Mouse (Mus musculus): Measurements from ENCODE around the gene Zfp451. TPM values are rescaled to one million over a fixed set of nuclear protein-coding genes. Genes with fewer than 3 reads are reported as not detected.
"Not testable (repeated sequence)": the region's sequence is repeated elsewhere in the genome, so short reads cannot be mapped to it uniquely, and the experiment has no call there.

The Zfp451 gene
- polyA plus RNA-seq (2012; rRNA removed) = 4.1 and 5.0 TPM in 2 replicates

DNA sequence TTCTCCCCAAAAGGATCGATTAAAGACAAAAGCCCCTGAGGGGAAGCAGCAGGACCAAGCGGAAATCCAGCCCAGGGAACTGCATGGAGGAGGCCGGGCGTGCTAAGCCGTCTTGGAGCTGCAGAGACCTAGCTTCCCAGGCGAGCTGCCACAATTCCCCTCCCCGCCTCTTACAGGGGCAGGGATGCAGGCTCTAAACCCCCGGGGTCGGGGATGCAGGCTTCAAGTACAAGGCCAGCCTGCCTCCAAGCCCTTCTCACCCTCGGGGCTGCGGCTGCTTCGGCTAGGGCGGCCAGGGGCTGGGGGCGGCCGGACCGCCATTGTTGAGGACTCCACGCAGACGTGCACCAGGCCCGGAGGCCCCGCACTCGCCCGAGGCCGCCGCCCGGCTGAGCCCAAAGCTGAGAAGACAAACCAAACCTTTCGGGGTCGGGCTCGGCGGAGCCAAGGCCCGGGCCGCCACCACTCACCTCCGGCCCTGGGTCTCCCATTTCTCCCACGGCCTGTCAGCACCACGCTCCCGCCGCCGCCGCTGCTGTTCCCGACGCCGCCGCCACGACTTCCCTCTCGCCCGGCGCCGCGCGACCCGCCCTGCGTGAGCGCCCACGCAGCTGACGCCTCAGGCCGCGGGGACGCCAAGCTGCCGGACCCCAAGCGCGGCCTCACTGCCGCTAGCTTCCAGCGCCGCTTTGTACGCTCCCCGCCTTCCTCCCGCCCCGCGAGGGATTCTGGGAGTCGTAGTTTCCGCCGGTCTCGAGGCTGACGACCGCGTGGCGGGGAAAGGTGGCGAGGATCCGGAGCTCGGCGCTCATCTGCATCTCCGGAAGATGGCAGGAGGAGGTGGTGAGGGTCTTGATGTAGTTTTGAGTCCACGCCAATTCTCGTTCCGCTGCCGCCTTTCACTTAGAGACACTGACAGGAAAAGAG is at the start of gene Zfp451:
TSS of gene Zfp451 (minus strand) at position 728 of the 927 bp plus-strand sequence.
- Histone ChIP-seq H3K4me1 (ENCODE audit: control insufficient read depth, insufficient read depth, low read length) (peaks cover 6% of the 10 kb centered on the region; the same call in 1 of the 2 replicates), H3K27ac (ENCODE audit: insufficient read depth, low read depth, low read length) (peak within 1 kb of the TSS; percentile 44), H3K27me3 (replicated peaks; ENCODE audit: control insufficient read depth, insufficient read depth, low read length) (no peaks in the 10 kb centered on the region), H3K4me3 (ENCODE audit: insufficient read depth, low read depth, low read length) (peak within 1 kb of the TSS; percentile 89), H3K36me3 (ENCODE audit: control insufficient read depth, insufficient read depth, low read length) (no peaks in the 10 kb centered on the region)
- WGBS = under 1% methylated on average over 81 of the region's 85 CpGs
- TF ChIP-seq CTCF (conservative IDR thresholded peaks at IDR 0.05; ENCODE audit: insufficient read depth, insufficient read length, low read depth, low read length) (no peak), POLR2A (IDR thresholded peaks at IDR 0.05; ENCODE audit: low read depth, low read length) (peak; percentile 21)
- DNase-seq = peak; percentile 90

GRCm38 (mm10) chr1:33846807-33847206 is 32.4 kb upstream of the Zfp451 start:
- no peak overlapping the region for H3K4me3 ChIP-seq (ENCODE audit: insufficient read depth, low read depth, low read length)
- H3K27me3 ChIP-seq (replicated peaks; ENCODE audit: control insufficient read depth, insufficient read depth, low read length) = no peaks in the 10 kb centered on the region
- TF ChIP-seq CTCF (conservative IDR thresholded peaks at IDR 0.05; ENCODE audit: insufficient read depth, insufficient read length, low read depth, low read length) (no peak), POLR2A (IDR thresholded peaks at IDR 0.05; ENCODE audit: low read depth, low read length) (no peak)
- no peak for DNase-seq
- H3K4me1 ChIP-seq (ENCODE audit: control insufficient read depth, insufficient read depth, low read length) = no peaks in the 10 kb centered on the region
- WGBS = 90% methylated on average over 2 of the region's 2 CpGs
- no peaks in the 10 kb centered on the region for H3K36me3 ChIP-seq (ENCODE audit: control insufficient read depth, insufficient read depth, low read length)
- H3K27ac ChIP-seq (ENCODE audit: insufficient read depth, low read depth, low read length) = no peak overlapping the region

DNA sequence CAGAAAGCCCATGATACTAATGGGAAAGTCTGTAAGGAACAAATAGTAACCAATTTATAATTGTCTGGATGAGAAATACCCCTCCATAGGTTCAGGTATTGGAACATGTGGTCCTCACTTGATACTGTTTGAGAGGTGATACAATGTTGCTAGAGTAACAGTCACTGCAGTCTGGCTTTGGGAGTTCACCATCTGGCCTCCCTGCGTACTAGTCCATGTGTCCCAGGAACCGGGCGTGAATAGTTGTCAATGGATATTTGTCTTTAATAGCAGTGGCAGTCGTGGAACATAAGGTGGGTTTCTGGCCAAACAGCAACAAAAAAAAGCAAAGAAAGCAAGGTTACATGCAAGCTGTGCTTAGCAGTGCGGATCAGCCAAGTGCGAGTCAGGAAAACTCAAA is 29.4 kb upstream of the Zfp451 start:
- no peak for DNase-seq
- no peak overlapping the region for H3K4me3 ChIP-seq (ENCODE audit: insufficient read depth, low read depth, low read length)
- no peak overlapping the region for H3K27ac ChIP-seq (ENCODE audit: insufficient read depth, low read depth, low read length)
- H3K4me1 ChIP-seq (ENCODE audit: control insufficient read depth, insufficient read depth, low read length) = no peaks in the 10 kb centered on the region
- TF ChIP-seq POLR2A (IDR thresholded peaks at IDR 0.05; ENCODE audit: low read depth, low read length) = no peak
- TF ChIP-seq CTCF (conservative IDR thresholded peaks at IDR 0.05; ENCODE audit: insufficient read depth, insufficient read length, low read depth, low read length) = no peak
- WGBS = 73% methylated on average over 6 of the region's 6 CpGs
- no peaks in the 10 kb centered on the region for H3K27me3 ChIP-seq (replicated peaks; ENCODE audit: control insufficient read depth, insufficient read depth, low read length)
- H3K36me3 ChIP-seq (ENCODE audit: control insufficient read depth, insufficient read depth, low read length) = no peaks in the 10 kb centered on the region

DNA sequence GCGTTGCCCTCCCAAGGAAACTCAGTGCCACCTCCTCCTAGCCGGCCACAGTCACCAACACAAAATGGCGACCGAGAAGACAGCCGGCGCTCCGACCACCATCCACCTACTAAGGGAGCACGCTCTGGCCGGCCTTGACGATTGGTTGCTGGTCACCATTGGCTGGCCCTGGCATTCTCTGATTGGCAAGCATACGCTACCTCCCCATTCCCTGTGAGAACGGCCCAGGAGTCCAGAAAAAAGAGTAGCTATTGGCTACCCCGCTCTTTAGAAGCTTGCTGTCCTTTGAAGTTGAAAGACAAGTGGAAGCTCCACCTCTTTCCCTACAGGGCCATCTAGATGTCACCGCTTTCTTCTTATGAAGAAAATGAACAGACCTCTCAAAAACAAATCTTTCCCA is 24.6 kb upstream of the Zfp451 start:
- H3K27ac ChIP-seq (ENCODE audit: insufficient read depth, low read depth, low read length); DNase-seq; H3K27me3 ChIP-seq (replicated peaks; ENCODE audit: control insufficient read depth, insufficient read depth, low read length); H3K4me1 ChIP-seq (ENCODE audit: control insufficient read depth, insufficient read depth, low read length); H3K4me3 ChIP-seq (ENCODE audit: insufficient read depth, low read depth, low read length); H3K36me3 ChIP-seq (ENCODE audit: control insufficient read depth, insufficient read depth, low read length): not testable (repeated sequence)
- 96% methylated on average over 14 of the region's 14 CpGs for WGBS

- H3K4me1 ChIP-seq (ENCODE audit: control insufficient read depth, insufficient read depth, low read length) = no peaks in the 10 kb centered on the region
- no peaks in the 10 kb centered on the region for H3K27me3 ChIP-seq (replicated peaks; ENCODE audit: control insufficient read depth, insufficient read depth, low read length)
- H3K36me3 ChIP-seq (ENCODE audit: control insufficient read depth, insufficient read depth, low read length) = no peaks in the 10 kb centered on the region
- H3K27ac ChIP-seq (ENCODE audit: insufficient read depth, low read depth, low read length) = no peak overlapping the region
- WGBS = 72% methylated on average over 4 of the region's 4 CpGs
- TF ChIP-seq CTCF (conservative IDR thresholded peaks at IDR 0.05; ENCODE audit: insufficient read depth, insufficient read length, low read depth, low read length) (no peak), POLR2A (IDR thresholded peaks at IDR 0.05; ENCODE audit: low read depth, low read length) (no peak)
- DNase-seq = no peak
- no peak overlapping the region for H3K4me3 ChIP-seq (ENCODE audit: insufficient read depth, low read depth, low read length)
Observed at GRCm38 (mm10) chr1:33830586-33830985, 16.2 kb upstream of the Zfp451 start.

DNA sequence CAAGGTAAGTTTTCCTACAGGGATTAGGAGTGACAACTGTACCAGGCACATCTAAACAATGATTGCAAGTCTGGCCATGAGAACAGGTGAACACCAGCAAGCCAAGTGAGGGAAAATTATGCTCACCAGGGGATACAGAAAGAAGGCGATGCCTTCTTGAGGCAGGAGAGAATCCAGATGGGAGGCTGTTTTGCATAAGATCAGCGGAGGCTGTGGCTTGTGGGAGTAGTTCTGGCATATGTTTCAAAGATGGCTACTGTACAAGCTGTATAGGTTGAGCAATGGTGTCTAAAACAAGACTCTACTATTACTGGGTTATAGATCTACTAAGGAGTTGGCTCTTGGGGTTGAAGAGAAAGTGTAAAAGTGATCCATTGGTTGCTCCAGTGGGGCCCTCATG is 3.5 kb upstream of the Zfp451 start:
- no peak overlapping the region for H3K27ac ChIP-seq (ENCODE audit: insufficient read depth, low read depth, low read length)
- no peak overlapping the region for H3K4me3 ChIP-seq (ENCODE audit: insufficient read depth, low read depth, low read length)
- H3K36me3 ChIP-seq (ENCODE audit: control insufficient read depth, insufficient read depth, low read length) = no peaks in the 10 kb centered on the region
- peaks cover 6% of the 10 kb centered on the region; the same call in 1 of the 2 replicates for H3K4me1 ChIP-seq (ENCODE audit: control insufficient read depth, insufficient read depth, low read length)
- no peaks in the 10 kb centered on the region for H3K27me3 ChIP-seq (replicated peaks; ENCODE audit: control insufficient read depth, insufficient read depth, low read length)
- 93% methylated on average over 2 of the region's 2 CpGs for WGBS
- DNase-seq = no peak
- no peak for TF ChIP-seq CTCF (conservative IDR thresholded peaks at IDR 0.05; ENCODE audit: insufficient read depth, insufficient read length, low read depth, low read length)
- TF ChIP-seq POLR2A (IDR thresholded peaks at IDR 0.05; ENCODE audit: low read depth, low read length) = no peak

- H3K4me3 ChIP-seq (ENCODE audit: insufficient read depth, low read depth, low read length) = peak overlapping the region; percentile 89
- DNase-seq = no peak
- TF ChIP-seq CTCF (conservative IDR thresholded peaks at IDR 0.05; ENCODE audit: insufficient read depth, insufficient read length, low read depth, low read length) (no peak), POLR2A (IDR thresholded peaks at IDR 0.05; ENCODE audit: low read depth, low read length) (no peak)
- H3K36me3 ChIP-seq (ENCODE audit: control insufficient read depth, insufficient read depth, low read length) = no peaks in the 10 kb centered on the region
- WGBS = 10% methylated on average over 11 of the region's 11 CpGs
- H3K4me1 ChIP-seq (ENCODE audit: control insufficient read depth, insufficient read depth, low read length) = peaks cover 6% of the 10 kb centered on the region; the same call in 1 of the 2 replicates
- no peaks in the 10 kb centered on the region for H3K27me3 ChIP-seq (replicated peaks; ENCODE audit: control insufficient read depth, insufficient read depth, low read length)
- no peak overlapping the region for H3K27ac ChIP-seq (ENCODE audit: insufficient read depth, low read depth, low read length)
Observed at GRCm38 (mm10) chr1:33813495-33813867, 914 bp downstream of the Zfp451 start.
